Mouse (Mus musculus) heart, embryonic 16.5 days (tissue): ENCODE measurements around the gene Zfp444. TPM values are rescaled to one million over a fixed set of nuclear protein-coding genes. Genes with fewer than 3 reads are reported as not detected.

Experiments
- ATAC-seq: fragments of 200-750 bp; cut with Nextera tagmentation; replicated peaks from 2 replicates; pipeline ENCODE4 v1.8.0; 2017; ENCODE audit warnings: moderate number of reproducible peaks; ENCODE audit not compliant: insufficient read depth, low FRiP score; ENCODE audit errors: extremely low read depth
- H3K27ac ChIP-seq: fragments of 300-500 bp; sonication (generic); 2 replicates; pipeline ENCODE4 v1.5.1; 2014; ENCODE audit warnings: mild to moderate bottlenecking, low read length, control low read depth, moderate library complexity
- H3K27me3 ChIP-seq: fragments of 300-500 bp; sonication (generic); 2 replicates; pipeline ENCODE4 v1.6.1; 2014; ENCODE audit warnings: low read length, mixed read lengths; ENCODE audit not compliant: control insufficient read depth, insufficient read depth
- H3K36me3 ChIP-seq: fragments of 300-500 bp; sonication (generic); 2 replicates; pipeline ENCODE4 v1.6.1; 2014; ENCODE audit not compliant: control insufficient read depth, insufficient read depth
- H3K4me1 ChIP-seq: fragments of 300-500 bp; sonication (generic); 2 replicates; pipeline ENCODE4 v1.6.1; 2014; ENCODE audit warnings: low read length, mixed read lengths; ENCODE audit not compliant: control insufficient read depth, insufficient read depth
- H3K4me2 ChIP-seq: fragments of 300-500 bp; sonication (generic); 2 replicates; pipeline ENCODE4 v1.6.1; 2014; ENCODE audit warnings: low read depth, mild to moderate bottlenecking, control low read depth, low read length
- H3K4me3 ChIP-seq: fragments of 300-500 bp; sonication (generic); 2 replicates; pipeline ENCODE4 v1.5.1; 2014; ENCODE audit warnings: mild to moderate bottlenecking, control low read depth, low read length
- H3K9ac ChIP-seq: fragments of 300-500 bp; sonication (generic); 2 replicates; pipeline ENCODE4 v1.6.1; 2014; ENCODE audit warnings: low read length, control low read depth
- H3K9me3 ChIP-seq: fragments of 300-500 bp; sonication (generic); replicated peaks from 2 replicates; pipeline ENCODE4 v1.6.1; 2016; ENCODE audit warnings: low read length; ENCODE audit not compliant: control insufficient read depth
- WGBS: fragments of 180-500 bp; shearing (Covaris S2); extraction: QIAGEN DNeasy Blood & Tissue Kit; methylation state at CpG from one replicate; pipeline ENCODE4 v1.1.7; 2014; 5-methylcytosine and 5-hydroxymethylcytosine counted together
- polyA plus RNA-seq: library from polyadenylated mRNA; unstranded; fragments of >200 nt; fragmentation: Nextera tagmentation; extraction: Ambion mirVana; gene quantifications from 2 replicates; pipeline ENCODE4 v1.2.1, GENCODE M21; 2015

Zfp444 gene
- polyA plus RNA-seq, 1 experiment from 2014 or later: 35.4 TPM

DNA sequence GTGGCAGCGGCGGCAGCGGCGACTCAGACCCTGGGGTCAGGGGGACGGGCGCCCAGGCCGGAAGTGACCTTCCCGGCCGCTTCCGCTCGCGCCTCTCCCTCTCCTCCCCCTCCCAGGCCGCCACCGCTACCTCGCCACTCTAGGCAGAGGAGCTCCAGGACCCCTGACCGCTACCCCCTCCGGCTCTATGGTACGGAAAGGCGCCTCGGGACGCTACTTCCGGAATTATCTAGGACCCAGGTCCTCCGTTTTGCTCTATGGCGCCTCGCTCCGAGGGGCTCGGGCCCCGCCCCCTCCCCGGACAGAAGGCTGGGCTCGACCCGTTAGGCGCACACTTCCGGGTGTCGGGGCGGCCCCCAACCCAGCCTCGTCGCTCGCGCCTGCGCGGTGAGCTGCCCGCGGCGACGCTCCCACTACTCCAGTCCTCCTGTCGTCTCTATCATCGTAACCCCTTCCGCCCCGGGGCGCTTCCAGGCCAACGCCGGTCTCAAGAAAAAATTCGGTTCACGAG lies 16.1 kb upstream of the Zfp444 start, which contains the start of gene Zfp787:
Gene Zfp787, minus strand, starts transcription at position 97 of the 511 bp plus-strand sequence.
- peak; percentile 93 for ATAC-seq
- Histone ChIP-seq H3K4me3 (peak within 1 kb of the TSS; percentile 74), H3K4me2 (peak within 1 kb of the TSS; percentile 79), H3K27me3 (no peaks in the 10 kb centered on the region), H3K36me3 (no peaks in the 10 kb centered on the region), H3K4me1 (peaks cover 47% of the 10 kb centered on the region), H3K9me3 (no peaks in the 10 kb centered on the region), H3K27ac (peak within 1 kb of the TSS; percentile 96), H3K9ac (peak within 1 kb of the TSS; percentile 94)
- WGBS: under 1% methylated on average over 54 of the region's 54 CpGs

DNA sequence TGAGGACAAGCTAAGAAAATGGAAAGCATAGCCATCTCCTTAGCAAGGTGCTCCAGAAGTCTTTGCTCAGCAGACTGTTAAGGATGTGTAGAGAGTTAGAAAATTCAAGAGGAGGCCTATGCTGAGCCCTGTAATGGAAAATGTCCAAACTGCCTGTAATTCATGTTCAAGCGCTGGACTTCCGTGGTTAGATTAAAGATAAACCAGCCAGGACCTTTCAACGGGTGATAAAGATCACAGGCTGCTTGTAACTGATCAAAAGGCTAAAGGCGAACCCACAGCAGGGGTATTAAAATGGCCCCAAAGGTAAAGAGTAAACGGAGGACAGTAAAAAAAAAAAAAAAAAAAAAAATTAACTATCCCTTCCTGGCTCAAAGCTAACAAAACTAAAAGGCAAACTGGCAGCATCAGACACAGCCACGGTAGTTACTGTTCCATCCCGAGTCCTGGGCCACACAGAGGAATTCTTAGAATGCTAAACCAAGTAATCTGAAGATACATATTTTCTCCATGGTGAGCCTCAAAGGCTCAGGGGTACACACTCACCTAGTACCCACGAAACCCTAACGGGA lies 15.0 kb upstream of the Zfp444 start:
- WGBS: 45% methylated on average over 9 of the region's 9 CpGs
- no peak for ATAC-seq
- Histone ChIP-seq H3K9me3 (no peaks in the 10 kb centered on the region), H3K27ac (peak overlapping the region; percentile 96; the same call in 1 of the 2 replicates), H3K4me1 (peaks cover 36% of the 10 kb centered on the region), H3K4me2 (peak overlapping the region; percentile 79), H3K9ac (peak overlapping the region; percentile 94), H3K27me3 (no peaks in the 10 kb centered on the region), H3K36me3 (no peaks in the 10 kb centered on the region), H3K4me3 (peak overlapping the region; percentile 74; the same call in 1 of the 2 replicates)

DNA sequence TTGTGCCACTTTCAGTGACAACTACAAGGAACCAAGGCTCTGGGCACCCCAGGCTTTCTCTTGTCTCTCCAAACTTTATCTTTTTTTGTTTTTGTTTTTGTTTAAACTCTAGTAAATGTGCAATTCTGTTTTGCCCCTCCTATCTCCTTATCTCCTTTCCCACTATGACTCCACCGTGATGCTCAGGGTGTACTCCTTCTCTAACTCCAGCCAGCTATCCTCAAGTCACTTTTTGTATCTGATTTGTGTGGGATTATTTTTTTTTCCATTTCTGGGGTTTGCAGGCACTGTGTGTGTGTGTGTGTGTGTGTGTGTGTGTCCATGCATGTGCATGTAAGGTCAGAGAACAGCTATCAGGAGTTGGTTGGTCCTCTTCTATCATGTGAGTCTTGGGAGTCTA lies 14.5 kb upstream of the Zfp444 start:
- Histone ChIP-seq H3K9ac (no peak overlapping the region), H3K9me3 (no peaks in the 10 kb centered on the region), H3K27me3 (no peaks in the 10 kb centered on the region), H3K4me2 (no peak overlapping the region), H3K4me3 (no peak overlapping the region), H3K27ac (no peak overlapping the region), H3K36me3 (no peaks in the 10 kb centered on the region), H3K4me1 (peaks cover 33% of the 10 kb centered on the region)
- 37% methylated on average over 1 of the region's 1 CpGs for WGBS
- ATAC-seq: no peak

DNA sequence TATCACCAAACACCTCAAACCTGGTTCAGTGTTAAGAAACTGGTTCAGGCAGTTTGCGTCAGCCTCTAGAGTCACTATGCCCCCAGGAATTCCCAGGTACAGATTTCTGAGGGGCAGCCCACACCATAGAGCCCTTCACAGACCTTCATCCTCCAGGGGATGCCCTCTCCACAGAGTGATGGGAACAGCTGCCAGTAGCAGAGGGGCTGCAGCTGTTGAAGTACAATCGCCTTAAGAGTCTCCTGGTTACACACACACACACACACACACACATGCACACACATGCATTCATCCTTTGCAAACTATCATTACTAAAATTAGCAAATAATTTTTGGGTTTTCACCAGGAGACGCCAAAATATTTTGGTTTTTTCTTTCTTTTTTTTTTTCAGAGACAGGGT lies 12.4 kb upstream of the Zfp444 start:
- no peak for ATAC-seq
- peaks cover 12% of the 10 kb centered on the region for H3K4me1 ChIP-seq
- no peaks in the 10 kb centered on the region for H3K36me3 ChIP-seq
- H3K27me3 ChIP-seq: no peaks in the 10 kb centered on the region
- no peak overlapping the region for H3K4me3 ChIP-seq
- no peak overlapping the region for H3K9ac ChIP-seq
- H3K27ac ChIP-seq: no peak overlapping the region
- H3K9me3 ChIP-seq: no peaks in the 10 kb centered on the region
- no peak overlapping the region for H3K4me2 ChIP-seq
- WGBS: 77% methylated on average over 3 of the region's 3 CpGs

DNA sequence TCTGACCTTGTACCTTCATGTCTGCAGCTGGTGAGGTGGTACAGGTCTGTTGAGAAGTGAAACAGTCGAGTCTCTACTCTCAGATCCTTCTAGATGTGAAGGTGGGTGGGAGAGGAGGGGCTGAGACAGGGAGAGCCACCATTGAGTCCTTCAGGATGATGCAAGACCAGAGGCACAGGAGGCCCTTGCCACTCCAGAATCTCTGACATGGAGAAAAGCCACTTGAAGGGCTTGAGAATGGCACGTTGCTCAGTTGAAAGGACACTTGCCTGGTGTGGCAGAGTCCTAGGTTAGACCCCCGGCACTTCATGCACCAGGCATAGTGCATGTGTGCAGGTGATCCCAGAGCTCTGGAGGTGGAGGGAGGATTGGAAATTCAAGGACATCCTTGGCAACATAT lies 10.5 kb upstream of the Zfp444 start:
- Histone ChIP-seq H3K9me3 (no peaks in the 10 kb centered on the region), H3K4me3 (no peak overlapping the region), H3K27me3 (no peaks in the 10 kb centered on the region), H3K4me2 (no peak overlapping the region), H3K9ac (no peak overlapping the region), H3K4me1 (peaks cover 8% of the 10 kb centered on the region), H3K36me3 (no peaks in the 10 kb centered on the region), H3K27ac (no peak overlapping the region)
- 44% methylated on average over 3 of the region's 3 CpGs for WGBS
- ATAC-seq: no peak

DNA sequence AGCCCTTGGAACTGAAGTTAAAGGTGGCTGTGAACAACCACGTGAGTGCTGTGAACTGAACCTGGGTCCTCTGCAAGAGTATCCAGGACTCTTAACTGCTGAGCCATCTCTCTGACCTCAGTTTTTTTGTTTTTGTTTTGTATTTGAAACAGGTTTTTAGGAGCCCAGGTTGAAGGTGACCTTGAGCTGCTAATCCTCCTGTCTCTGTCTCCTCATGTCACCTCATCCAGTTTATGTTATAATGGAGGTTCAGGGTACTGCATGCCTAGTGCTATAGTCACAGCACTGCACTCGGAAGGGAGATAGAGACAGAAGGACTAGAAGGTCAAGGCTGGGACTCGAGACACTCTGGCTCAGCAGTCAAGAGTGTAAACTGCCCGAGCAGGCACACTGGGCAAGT lies 9.9 kb upstream of the Zfp444 start:
- Histone ChIP-seq H3K4me2 (no peak overlapping the region), H3K27ac (no peak overlapping the region), H3K4me1 (peaks cover 2% of the 10 kb centered on the region; the same call in 1 of the 2 replicates), H3K4me3 (no peak overlapping the region), H3K36me3 (no peaks in the 10 kb centered on the region), H3K9ac (no peak overlapping the region), H3K9me3 (no peaks in the 10 kb centered on the region), H3K27me3 (no peaks in the 10 kb centered on the region)
- WGBS: 68% methylated on average over 4 of the region's 4 CpGs
- no peak for ATAC-seq

DNA sequence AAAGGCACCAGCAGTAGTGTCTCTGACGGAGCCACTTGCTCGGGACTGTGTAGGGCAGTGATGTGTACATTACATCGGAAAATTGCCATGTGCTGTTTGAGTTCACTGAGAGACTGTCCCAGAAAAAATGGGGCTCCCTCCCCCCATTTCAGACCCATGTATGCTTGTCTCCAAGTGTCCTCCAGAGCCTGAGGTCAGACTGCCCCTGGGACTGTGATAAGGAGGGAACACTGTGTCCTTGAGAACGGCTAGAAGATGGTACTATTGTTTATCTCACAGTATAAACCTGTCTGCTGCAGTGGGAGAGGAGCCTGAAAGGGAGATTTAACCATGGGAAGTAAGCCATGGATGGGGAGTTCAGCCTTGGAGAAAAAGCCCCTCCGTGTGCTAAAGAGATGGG lies 7.4 kb upstream of the Zfp444 start:
- no peaks in the 10 kb centered on the region for H3K27me3 ChIP-seq
- H3K4me3 ChIP-seq: no peak overlapping the region
- H3K36me3 ChIP-seq: no peaks in the 10 kb centered on the region
- no peaks in the 10 kb centered on the region for H3K4me1 ChIP-seq
- no peaks in the 10 kb centered on the region for H3K9me3 ChIP-seq
- WGBS: 50% methylated on average over 5 of the region's 5 CpGs
- no peak overlapping the region for H3K9ac ChIP-seq
- H3K4me2 ChIP-seq: no peak overlapping the region
- H3K27ac ChIP-seq: no peak overlapping the region
- ATAC-seq: no peak

DNA sequence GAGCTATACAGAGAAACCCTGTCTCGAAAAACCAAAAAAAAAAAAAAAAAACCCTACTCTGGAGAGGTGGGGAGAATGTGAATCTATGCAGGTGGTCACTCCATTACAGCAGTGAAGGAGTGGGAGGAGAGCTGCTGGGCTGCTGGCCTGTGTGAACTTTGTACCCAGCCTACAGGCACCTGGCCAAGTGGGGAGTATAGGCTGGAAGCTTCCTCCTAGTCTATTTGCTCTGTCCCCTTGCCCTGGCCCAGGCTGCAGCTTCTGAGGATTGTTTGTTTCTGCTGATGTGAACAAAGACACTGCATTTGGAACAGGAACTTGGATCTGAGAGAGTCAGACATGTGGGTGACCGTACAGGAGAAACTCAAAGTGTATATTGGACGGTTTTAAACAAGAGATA lies 2.6 kb upstream of the Zfp444 start:
- no peak overlapping the region for H3K9ac ChIP-seq
- ATAC-seq: no peak
- no peaks in the 10 kb centered on the region for H3K9me3 ChIP-seq
- H3K27ac ChIP-seq: no peak overlapping the region
- no peak overlapping the region for H3K4me3 ChIP-seq
- no peak overlapping the region for H3K4me2 ChIP-seq
- 49% methylated on average over 3 of the region's 3 CpGs for WGBS
- peaks cover 8% of the 10 kb centered on the region for H3K4me1 ChIP-seq
- H3K27me3 ChIP-seq: no peaks in the 10 kb centered on the region
- no peaks in the 10 kb centered on the region for H3K36me3 ChIP-seq

DNA sequence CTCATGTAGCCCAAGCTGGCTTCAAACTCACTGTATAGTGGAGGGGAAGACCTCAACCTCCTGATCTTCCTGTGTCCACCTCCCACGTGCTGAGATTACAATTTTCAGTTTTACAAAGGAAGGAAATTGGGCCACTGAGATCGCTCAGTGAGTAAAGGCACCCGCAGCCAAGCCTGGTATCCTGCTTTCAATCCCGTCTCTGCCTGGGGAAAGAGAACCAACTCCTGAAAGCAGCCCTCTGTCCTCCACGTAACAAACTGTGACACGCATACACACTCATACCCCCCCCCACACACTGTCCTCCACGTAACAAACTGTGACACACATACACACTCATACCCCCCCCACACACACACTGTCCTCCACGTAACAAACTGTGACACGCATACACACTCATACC lies 1.6 kb upstream of the Zfp444 start:
- Histone ChIP-seq H3K36me3 (no peaks in the 10 kb centered on the region), H3K27ac (no peak overlapping the region), H3K9me3 (no peaks in the 10 kb centered on the region), H3K4me3 (no peak overlapping the region), H3K4me1 (peaks cover 15% of the 10 kb centered on the region), H3K27me3 (no peaks in the 10 kb centered on the region), H3K9ac (no peak overlapping the region), H3K4me2 (no peak overlapping the region)
- 68% methylated on average over 9 of the region's 9 CpGs for WGBS
- ATAC-seq: no peak
